9 mouse cellular contexts compared by ENCODE assay signal in genomic region chr2:58055383-58055782, GRCm38 (mm10). TPM values are rescaled to one million over a fixed set of nuclear protein-coding genes. Genes with fewer than 3 reads are reported as not detected.
DNase-seq lines count a peak whose midpoint lies in the region; ATAC-seq lines count a peak whose summit lies in the region.
"Had no signal": no experiment of that assay in that cellular context is flagged by ENCODE, and none has a peak within 500 bp of the region (broad histone marks: within the 10 kb centered on the region; RNA-seq: fewer than 3 reads in every experiment).

No protein-coding gene starts in this region.

- no peaks in the 10 kb centered on the region for H3K4me1 ChIP-seq in liver, embryonic 13.5 days (replicated peaks)

- H3K36me3 ChIP-seq in liver, embryonic 13.5 days = no peaks in the 10 kb centered on the region

- H3K9ac ChIP-seq in liver, embryonic 13.5 days = no peak overlapping the region

- H3K4me2 ChIP-seq in liver, embryonic 13.5 days = no peak overlapping the region

- peak; percentile 74 for DNase-seq in 416B (ENCODE audit: low read depth)
- DNase-seq in ES-CJ7 (ENCODE audit: low read depth, low spot score) = peak; percentile 57
- peak; percentile 68 for DNase-seq in cerebellum, adult 11 months
- peak; percentile 77 for DNase-seq in forelimb bud, embryonic 11.5 days (ENCODE audit: low read depth, low spot score)
- DNase-seq in kidney, adult 9 months = peak; percentile 74
- DNase-seq in liver, embryonic 13.5 days = peak; percentile 6
- DNase-seq in ovary, postnatal 36 days (ENCODE audit: low spot score) = peak; percentile 20
- peak; percentile 73 for DNase-seq in thymus, postnatal 25 days

- H3K27ac ChIP-seq in liver, embryonic 13.5 days = no peak overlapping the region

- H3K9me3 ChIP-seq in liver, embryonic 13.5 days (replicated peaks) = no peaks in the 10 kb centered on the region

- no peaks in the 10 kb centered on the region for H3K27me3 ChIP-seq in liver, embryonic 13.5 days

- no peak overlapping the region for H3K4me3 ChIP-seq in liver, embryonic 13.5 days (replicated peaks)

- no peak for ATAC-seq in liver, embryonic 13.5 days (ENCODE audit: low read depth)

RNA-seq across cellular contexts. Expression of gene Ermn, which starts 2.7 kb away (rescaled TPM):
- not detected in 2 replicates for polyA plus RNA-seq in liver, embryonic 13.5 days (2015; fragmentation: Nextera tagmentation; extraction: Ambion mirVana)
- polyA plus RNA-seq: gonadal fat pad, adult 2 months had no signal

RNA-seq across cellular contexts. Expression of gene Galnt5, which starts 57.7 kb away (rescaled TPM):
- polyA plus RNA-seq in liver, embryonic 13.5 days (2015; fragmentation: Nextera tagmentation; extraction: Ambion mirVana) = 0.03 and 0.07 TPM in 2 replicates

Comparison
In these comparisons a context has a peak if more than half of its experiments do, and no peak if none do; other contexts are left out.
1. DNase-seq: peak in every context shown above with its lines; median percentile 77 in forelimb bud, embryonic 11.5 days; 74 in 416B; 74 in kidney, adult 9 months; 73 in thymus, postnatal 25 days; 68 in cerebellum, adult 11 months; 57 in ES-CJ7; 20 in ovary, postnatal 36 days; 6 in liver, embryonic 13.5 days.